8 mouse cellular contexts compared by ENCODE assay signal in the genomic region with DNA sequence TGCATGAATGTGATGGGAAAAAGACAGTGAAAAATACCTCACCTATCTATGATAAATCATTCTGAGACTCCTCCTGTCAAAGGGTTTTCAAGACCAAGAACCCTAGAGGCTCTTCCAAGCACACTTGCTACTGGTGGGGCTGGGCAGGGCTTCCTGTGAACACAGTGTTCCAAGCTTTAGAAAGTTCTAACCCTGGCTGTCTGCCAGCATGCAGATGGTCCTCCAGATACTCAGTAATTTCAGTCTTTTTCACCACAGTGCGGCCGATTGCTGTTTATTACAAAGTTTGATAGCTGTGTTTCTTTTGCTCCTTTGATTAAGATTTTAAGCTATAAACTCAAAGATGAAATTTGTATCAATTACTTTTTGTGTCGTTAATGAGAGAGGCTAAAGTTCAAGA.
DNase-seq lines count a peak whose midpoint lies in the region; ATAC-seq and TF ChIP-seq lines count a peak whose summit lies in the region.

No protein-coding gene starts in this region.

- H3K9me3 ChIP-seq in midbrain, postnatal 0 days (ENCODE audit: low read length) = no peaks in the 10 kb centered on the region
- no peaks in the 10 kb centered on the region for H3K9me3 ChIP-seq in midbrain, embryonic 11.5 days (ENCODE audit: control insufficient read depth, low read length)
- no peaks in the 10 kb centered on the region for H3K9me3 ChIP-seq in kidney, postnatal 0 days (replicated peaks; ENCODE audit: low read length)
- H3K9me3 ChIP-seq in lung, postnatal 0 days (ENCODE audit: low read length) = 0 out of 2 replicates have a peak, but pooled peaks cover 4% of the 10 kb centered on the region
- H3K9me3 ChIP-seq in hindbrain, embryonic 11.5 days (ENCODE audit: control insufficient read depth, low read length) = no peaks in the 10 kb centered on the region

- no peak overlapping the region for H3K4me2 ChIP-seq in midbrain, postnatal 0 days (ENCODE audit: low read depth, low read length, poor library complexity, severe bottlenecking)
- no peak overlapping the region for H3K4me2 ChIP-seq in midbrain, embryonic 11.5 days
- no peak overlapping the region for H3K4me2 ChIP-seq in kidney, postnatal 0 days (ENCODE audit: low read length)
- peak overlapping the region; percentile 19; the same call in 1 of the 2 replicates for H3K4me2 ChIP-seq in lung, postnatal 0 days (replicated peaks; ENCODE audit: low read depth, low read length)
- H3K4me2 ChIP-seq in hindbrain, embryonic 11.5 days (replicated peaks; ENCODE audit: low read depth, low read length) = no peak overlapping the region

- H3K27me3 ChIP-seq in midbrain, postnatal 0 days (ENCODE audit: insufficient read depth, low read length) = no peaks in the 10 kb centered on the region
- H3K27me3 ChIP-seq in midbrain, embryonic 11.5 days (ENCODE audit: control insufficient read depth, insufficient read depth, low read length) = no peaks in the 10 kb centered on the region
- H3K27me3 ChIP-seq in kidney, postnatal 0 days (ENCODE audit: insufficient read depth, low read length) = no peaks in the 10 kb centered on the region
- no peaks in the 10 kb centered on the region for H3K27me3 ChIP-seq in lung, postnatal 0 days (replicated peaks; ENCODE audit: insufficient read depth, low read length)
- H3K27me3 ChIP-seq in hindbrain, embryonic 11.5 days (ENCODE audit: control insufficient read depth, insufficient read depth, low read length) = no peaks in the 10 kb centered on the region

- WGBS in midbrain, postnatal 0 days = 66% methylated on average over 3 of the region's 3 CpGs
- 92% methylated on average over 3 of the region's 3 CpGs for WGBS in midbrain, embryonic 11.5 days
- 44% methylated on average over 3 of the region's 3 CpGs for WGBS in kidney, postnatal 0 days
- 13% methylated on average over 3 of the region's 3 CpGs for WGBS in lung, postnatal 0 days
- 73% methylated on average over 3 of the region's 3 CpGs for WGBS in hindbrain, embryonic 11.5 days

- TF ChIP-seq CTCF in midbrain, postnatal 0 days (IDR thresholded peaks at IDR 0.05) = no peak
- TF ChIP-seq CTCF in kidney, postnatal 0 days (IDR thresholded peaks at IDR 0.05; ENCODE audit: low read depth) = no peak
- no peak for TF ChIP-seq CTCF in lung, postnatal 0 days (IDR thresholded peaks at IDR 0.05)

- H3K9ac ChIP-seq in midbrain, postnatal 0 days (replicated peaks; ENCODE audit: low read length, poor library complexity, severe bottlenecking) = no peak overlapping the region
- H3K9ac ChIP-seq in midbrain, embryonic 11.5 days (ENCODE audit: low read length) = no peak overlapping the region
- H3K9ac ChIP-seq in kidney, postnatal 0 days (ENCODE audit: low read depth, low read length) = no peak overlapping the region
- no peak overlapping the region for H3K9ac ChIP-seq in lung, postnatal 0 days (replicated peaks; ENCODE audit: low read depth)
- no peak overlapping the region for H3K9ac ChIP-seq in hindbrain, embryonic 11.5 days (ENCODE audit: low read depth, low read length)

- peak; percentile 97 for TF ChIP-seq EP300 in lung, postnatal 0 days (IDR thresholded peaks at IDR 0.05)

- H3K36me3 ChIP-seq in midbrain, postnatal 0 days (ENCODE audit: insufficient read depth, low read length) = no peaks in the 10 kb centered on the region
- no peaks in the 10 kb centered on the region for H3K36me3 ChIP-seq in midbrain, embryonic 11.5 days (ENCODE audit: control insufficient read depth, insufficient read depth, low read length)
- no peaks in the 10 kb centered on the region for H3K36me3 ChIP-seq in kidney, postnatal 0 days (ENCODE audit: insufficient read depth, low read length)
- no peaks in the 10 kb centered on the region for H3K36me3 ChIP-seq in lung, postnatal 0 days (ENCODE audit: insufficient read depth, low read length)
- no peaks in the 10 kb centered on the region for H3K36me3 ChIP-seq in hindbrain, embryonic 11.5 days (ENCODE audit: control insufficient read depth, insufficient read depth, low read length)

- no peaks in the 10 kb centered on the region for H3K4me1 ChIP-seq in midbrain, postnatal 0 days (ENCODE audit: insufficient read depth, low read length)
- no peaks in the 10 kb centered on the region for H3K4me1 ChIP-seq in midbrain, embryonic 11.5 days (ENCODE audit: control insufficient read depth, insufficient read depth, low read length)
- no peaks in the 10 kb centered on the region for H3K4me1 ChIP-seq in kidney, postnatal 0 days (replicated peaks; ENCODE audit: insufficient read depth, low read length)
- H3K4me1 ChIP-seq in lung, postnatal 0 days (ENCODE audit: insufficient read depth, low read depth, low read length) = peaks cover 22% of the 10 kb centered on the region
- no peaks in the 10 kb centered on the region for H3K4me1 ChIP-seq in hindbrain, embryonic 11.5 days (replicated peaks; ENCODE audit: control insufficient read depth, insufficient read depth, low read length)

- H3K27ac ChIP-seq in midbrain, postnatal 0 days (ENCODE audit: low read depth, low read length) = no peak overlapping the region
- H3K27ac ChIP-seq in midbrain, embryonic 11.5 days (ENCODE audit: low read depth, low read length) = no peak overlapping the region
- H3K27ac ChIP-seq in kidney, postnatal 0 days = no peak overlapping the region
- peak overlapping the region; percentile 76 for H3K27ac ChIP-seq in lung, postnatal 0 days (ENCODE audit: low read length)
- no peak overlapping the region for H3K27ac ChIP-seq in hindbrain, embryonic 11.5 days (ENCODE audit: low read depth, low read length)

- ATAC-seq in midbrain, postnatal 0 days (ENCODE audit: low FRiP score) = no peak
- ATAC-seq in midbrain, embryonic 11.5 days (ENCODE audit: low FRiP score) = no peak
- 0 out of 2 replicates have a peak, but pooled peaks have one; percentile 60 for ATAC-seq in kidney, postnatal 0 days (replicated peaks; ENCODE audit: low FRiP score, low read depth)
- peak; percentile 82 for ATAC-seq in lung, postnatal 0 days
- no peak for ATAC-seq in hindbrain, embryonic 11.5 days (ENCODE audit: low FRiP score)

- H3K4me3 ChIP-seq in midbrain, postnatal 0 days (ENCODE audit: low read depth, low read length) = no peak overlapping the region
- no peak overlapping the region for H3K4me3 ChIP-seq in midbrain, embryonic 11.5 days (ENCODE audit: low read depth, low read length)
- H3K4me3 ChIP-seq in kidney, postnatal 0 days (replicated peaks; ENCODE audit: low read depth, low read length) = no peak overlapping the region
- no peak overlapping the region for H3K4me3 ChIP-seq in lung, postnatal 0 days (ENCODE audit: low read depth, low read length)
- no peak overlapping the region for H3K4me3 ChIP-seq in hindbrain, embryonic 11.5 days (ENCODE audit: low read depth, low read length)

- intact Hi-C loops in gastrocnemius, postnatal 14 days (cut with DNase I; ENCODE audit: low total_unique reads) = loop anchor here (5.0 to 10.0 kb wide), 2 partner anchors 292 to 384 kb away; no protein-coding TSS in a partner anchor

- DNase-seq in midbrain, postnatal 0 days (ENCODE audit: low spot score) = peak; percentile 77
- DNase-seq in midbrain, embryonic 11.5 days (ENCODE audit: low spot score, missing footprints) = no peak
- DNase-seq in adrenal gland, postnatal 10 days = peak; percentile 75
- DNase-seq in gastrocnemius, postnatal 14 days = peak; percentile 79
- peak; percentile 78 for DNase-seq in kidney, postnatal 0 days (ENCODE audit: low spot score)
- DNase-seq in lung, postnatal 0 days (ENCODE audit: low spot score) = peak; percentile 90
- DNase-seq in spleen, adult 12 weeks (ENCODE audit: low spot score) = no peak
- no peak for DNase-seq in hindbrain, embryonic 11.5 days (ENCODE audit: low spot score)

Comparison
In these comparisons a context has a peak if more than half of its experiments do, and no peak if none do; other contexts are left out.
1. DNase-seq: peak in midbrain, postnatal 0 days (single experiment), adrenal gland, postnatal 10 days (single experiment), gastrocnemius, postnatal 14 days (single experiment), kidney, postnatal 0 days (single experiment) and lung, postnatal 0 days (single experiment); none in midbrain, embryonic 11.5 days (single experiment), spleen, adult 12 weeks (single experiment) and hindbrain, embryonic 11.5 days (single experiment).
2. ATAC-seq: peak in kidney, postnatal 0 days (single experiment) and lung, postnatal 0 days (single experiment); none in midbrain, postnatal 0 days (single experiment), midbrain, embryonic 11.5 days (single experiment) and hindbrain, embryonic 11.5 days (single experiment).